Mouse (Mus musculus) hindlimb bud, embryonic 11.5 days (tissue): ENCODE data around the gene Agxt.

Experiments
- DNase-seq: peaks from one replicate; pipeline ENCODE4 v3.0.0-alpha.2; 2012; ENCODE audit warnings: low read depth, low spot score; ENCODE audit errors: extremely low spot score

Gene Agxt

DNA sequence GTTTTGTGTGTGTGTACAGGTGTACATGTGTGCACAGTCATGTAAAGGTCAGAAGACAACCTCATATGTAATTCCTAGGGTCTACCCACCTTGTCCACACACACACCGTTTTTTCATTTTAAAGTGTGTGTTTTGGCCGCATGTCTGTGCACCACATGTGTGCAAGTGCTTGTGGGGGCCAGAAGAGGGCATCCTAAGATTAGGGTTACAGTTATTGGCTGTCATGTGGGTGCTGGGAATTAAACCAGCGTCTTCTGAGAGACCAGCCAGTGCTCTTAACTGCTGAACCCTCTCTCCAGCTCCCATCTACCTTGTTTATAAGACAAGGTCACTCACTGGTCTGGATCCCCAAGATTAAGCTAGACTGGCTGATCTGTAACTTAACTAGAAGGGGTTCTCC lies 59.9 kb downstream of the Agxt start:
- no peak for DNase-seq
